Mouse (Mus musculus) hindbrain, embryonic 14.5 days (tissue): ENCODE measurements around the gene A730061H03Rik. TPM values are rescaled to one million over a fixed set of nuclear protein-coding genes. Genes with fewer than 3 reads are reported as not detected.

ENCODE experiments used
- ATAC-seq: fragments of 200-750 bp; cut with Nextera tagmentation; 2 replicates; pipeline ENCODE4 v1.8.0; 2017; ENCODE audit warnings: moderate number of reproducible peaks, mild to moderate bottlenecking, moderate TSS enrichment, moderate library complexity; ENCODE audit not compliant: low FRiP score
- DNase-seq: peaks from one replicate; pipeline ENCODE4 v3.0.0-alpha.2; 2015; ENCODE audit warnings: low spot score
- H3K27ac ChIP-seq: fragments of 300-500 bp; sonication (generic); 2 replicates; pipeline ENCODE4 v1.5.1; 2014; ENCODE audit warnings: mild to moderate bottlenecking, moderate library complexity
- H3K27me3 ChIP-seq: fragments of 300-500 bp; sonication (generic); 2 replicates; pipeline ENCODE4 v1.6.1; 2014; ENCODE audit warnings: mild to moderate bottlenecking, low read length, mixed read lengths; ENCODE audit not compliant: control insufficient read depth, insufficient read depth
- H3K36me3 ChIP-seq: fragments of 300-500 bp; sonication (generic); replicated peaks from 2 replicates; pipeline ENCODE4 v1.6.1; 2014; ENCODE audit not compliant: control insufficient read depth, insufficient read depth
- H3K4me1 ChIP-seq: fragments of 300-500 bp; sonication (generic); replicated peaks from 2 replicates; pipeline ENCODE4 v1.6.1; 2014; ENCODE audit warnings: antibody characterized with exemption, low read length, mixed read lengths; ENCODE audit not compliant: control insufficient read depth, insufficient read depth
- H3K4me2 ChIP-seq: fragments of 300-500 bp; sonication (generic); replicated peaks from 2 replicates; pipeline ENCODE4 v1.6.1; 2014; ENCODE audit warnings: mild to moderate bottlenecking, moderate library complexity
- H3K4me3 ChIP-seq: fragments of 300-500 bp; sonication (generic); replicated peaks from 2 replicates; pipeline ENCODE4 v1.5.1; 2014; ENCODE audit warnings: mild to moderate bottlenecking, low read length
- H3K9ac ChIP-seq: fragments of 300-500 bp; sonication (generic); 2 replicates; pipeline ENCODE4 v1.6.1; 2014
- H3K9me3 ChIP-seq: fragments of 300-500 bp; sonication (generic); 2 replicates; pipeline ENCODE4 v1.6.1; 2016; ENCODE audit warnings: low read length; ENCODE audit not compliant: control insufficient read depth
- WGBS: fragments of 180-500 bp; shearing (Covaris S2); extraction: QIAGEN DNeasy Blood & Tissue Kit; methylation state at CpG from one replicate; pipeline ENCODE4 v1.1.7; 2014; 5-methylcytosine and 5-hydroxymethylcytosine counted together
- polyA plus RNA-seq: library from polyadenylated mRNA; unstranded; fragments of >200 nt; fragmentation: Nextera tagmentation; extraction: Ambion mirVana; gene quantifications from 2 replicates; pipeline ENCODE4 v1.2.1, GENCODE M21; 2014

Gene A730061H03Rik
- polyA plus RNA-seq, 1 experiment from 2014 or later, result not detected

GRCm38 (mm10) chr14:55540067-55540786 lies 20.0 kb downstream of the A730061H03Rik start, which contains the start of gene Pck2:
Gene Pck2, plus strand, starts transcription at chr14:55540266.
- no peaks in the 10 kb centered on the region for H3K27me3 ChIP-seq
- H3K9me3 ChIP-seq, result no peaks in the 10 kb centered on the region
- H3K4me2 ChIP-seq, result peak within 1 kb of the TSS; percentile 94
- H3K4me1 ChIP-seq, result peaks cover 12% of the 10 kb centered on the region
- under 1% methylated on average over 32 of the region's 32 CpGs for WGBS
- H3K36me3 ChIP-seq, result 0 out of 2 replicates have a peak, but pooled peaks cover 5% of the 10 kb centered on the region
- peak within 1 kb of the TSS; percentile 59 for H3K4me3 ChIP-seq
- peak within 1 kb of the TSS; percentile 79 for H3K9ac ChIP-seq
- ATAC-seq (peak; percentile 85), DNase-seq (peak; percentile 69)
- peak within 1 kb of the TSS; percentile 72 for H3K27ac ChIP-seq

DNA sequence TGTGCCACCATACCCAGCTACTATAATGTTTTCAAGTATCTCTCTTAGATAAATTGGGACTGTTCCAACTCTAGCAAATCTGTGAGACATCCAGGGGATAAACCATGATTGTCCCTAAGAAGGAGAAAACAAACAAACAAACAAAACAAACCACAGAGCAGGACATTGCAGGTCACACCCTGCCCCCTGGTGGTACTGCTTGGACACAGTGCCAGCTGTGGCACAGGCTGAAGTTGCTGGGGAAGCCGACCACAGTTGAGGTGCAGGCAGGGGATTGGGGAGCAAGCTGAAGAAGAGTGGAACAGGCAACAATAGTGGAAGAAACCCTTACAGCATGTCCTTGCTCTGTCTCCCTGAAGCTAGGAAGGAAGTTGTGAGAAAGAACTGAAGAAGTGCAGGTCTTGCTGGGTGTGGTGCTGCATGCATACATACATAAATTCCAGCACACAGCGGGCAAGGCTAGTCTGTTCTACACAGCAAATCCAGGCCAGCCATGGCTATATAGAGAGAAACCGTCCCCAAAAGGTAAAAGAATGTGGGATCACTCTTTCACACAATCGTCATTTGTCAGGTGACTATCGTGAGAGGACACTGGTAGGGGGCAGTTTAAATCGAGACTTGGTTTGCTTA lies 24.0 kb downstream of the A730061H03Rik start:
- WGBS, result 59% methylated on average over 6 of the region's 6 CpGs

DNA sequence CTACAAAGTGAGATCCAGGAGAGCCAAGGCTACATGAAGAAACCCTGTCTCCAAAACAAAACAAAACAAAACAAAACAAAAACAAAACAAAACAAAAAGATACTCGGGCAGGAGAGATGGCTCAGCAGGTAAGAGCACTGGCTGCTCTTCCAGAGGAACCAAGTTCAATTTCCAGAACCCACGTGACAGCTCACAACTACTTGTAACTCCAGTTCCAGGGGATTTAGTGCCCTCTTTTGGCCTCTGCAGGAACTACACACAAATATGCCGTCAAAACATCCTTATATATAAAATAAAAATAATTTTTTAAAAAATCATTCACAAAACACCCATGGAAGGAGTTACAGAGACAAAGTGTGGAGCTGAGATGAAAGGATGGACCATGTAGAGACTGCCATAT lies 32.3 kb downstream of the A730061H03Rik start:
- WGBS, result 14% methylated on average over 3 of the region's 3 CpGs
- Histone ChIP-seq H3K4me1 (no peaks in the 10 kb centered on the region), H3K9me3 (no peaks in the 10 kb centered on the region), H3K27ac (no peak overlapping the region), H3K4me3 (no peak overlapping the region), H3K36me3 (no peaks in the 10 kb centered on the region), H3K9ac (no peak overlapping the region), H3K27me3 (no peaks in the 10 kb centered on the region), H3K4me2 (no peak overlapping the region)
- no peak for ATAC-seq
- peak; percentile 52 for DNase-seq

More for the DNA sequence above, 24.0 kb downstream of the A730061H03Rik start:
- ATAC-seq (no peak), DNase-seq (peak; percentile 60)
- Histone ChIP-seq H3K36me3 (no peaks in the 10 kb centered on the region), H3K9me3 (no peaks in the 10 kb centered on the region), H3K27me3 (no peaks in the 10 kb centered on the region), H3K27ac (no peak overlapping the region), H3K4me1 (peaks cover 9% of the 10 kb centered on the region), H3K4me2 (no peak overlapping the region), H3K4me3 (no peak overlapping the region), H3K9ac (no peak overlapping the region)

GRCm38 (mm10) chr14:55526674-55527073 lies 33.5 kb downstream of the A730061H03Rik start:
- no peak overlapping the region for H3K27ac ChIP-seq
- no peak for ATAC-seq
- H3K9ac ChIP-seq, result no peak overlapping the region
- H3K4me3 ChIP-seq, result no peak overlapping the region
- 0 out of 2 replicates have a peak, but pooled peaks cover under 1% of the 10 kb centered on the region for H3K27me3 ChIP-seq
- 85% methylated on average over 2 of the region's 2 CpGs for WGBS
- no peaks in the 10 kb centered on the region for H3K9me3 ChIP-seq
- H3K4me1 ChIP-seq, result no peaks in the 10 kb centered on the region
- no peak for DNase-seq
- H3K4me2 ChIP-seq, result no peak overlapping the region
- no peaks in the 10 kb centered on the region for H3K36me3 ChIP-seq

- Histone ChIP-seq H3K36me3 (no peaks in the 10 kb centered on the region), H3K9ac (no peak within 1 kb of the TSS), H3K4me3 (no peak within 1 kb of the TSS), H3K4me2 (no peak within 1 kb of the TSS), H3K27ac (no peak within 1 kb of the TSS), H3K4me1 (0 out of 2 replicates have a peak, but pooled peaks cover 6% of the 10 kb centered on the region), H3K27me3 (0 out of 2 replicates have a peak, but pooled peaks cover 4% of the 10 kb centered on the region), H3K9me3 (no peaks in the 10 kb centered on the region)
- no peak for DNase-seq
- no peak for ATAC-seq
- WGBS, result 52% methylated on average over 8 of the region's 8 CpGs
These were observed 35.4 kb downstream of the A730061H03Rik start, which contains the start of gene Nrl for GRCm38 (mm10) chr14:55524785-55525184. Gene Nrl, minus strand, starts transcription at chr14:55524981.

- Histone ChIP-seq H3K27me3 (0 out of 2 replicates have a peak, but pooled peaks cover 4% of the 10 kb centered on the region), H3K9me3 (no peaks in the 10 kb centered on the region), H3K4me1 (peaks cover 10% of the 10 kb centered on the region; the same call in 1 of the 2 replicates), H3K4me3 (no peak overlapping the region), H3K27ac (no peak overlapping the region), H3K4me2 (no peak overlapping the region), H3K9ac (no peak overlapping the region), H3K36me3 (no peaks in the 10 kb centered on the region)
- WGBS, result 53% methylated on average over 4 of the region's 4 CpGs
- ATAC-seq (no peak), DNase-seq (no peak)
These were observed 36.1 kb downstream of the A730061H03Rik start for GRCm38 (mm10) chr14:55524062-55524461.

DNA sequence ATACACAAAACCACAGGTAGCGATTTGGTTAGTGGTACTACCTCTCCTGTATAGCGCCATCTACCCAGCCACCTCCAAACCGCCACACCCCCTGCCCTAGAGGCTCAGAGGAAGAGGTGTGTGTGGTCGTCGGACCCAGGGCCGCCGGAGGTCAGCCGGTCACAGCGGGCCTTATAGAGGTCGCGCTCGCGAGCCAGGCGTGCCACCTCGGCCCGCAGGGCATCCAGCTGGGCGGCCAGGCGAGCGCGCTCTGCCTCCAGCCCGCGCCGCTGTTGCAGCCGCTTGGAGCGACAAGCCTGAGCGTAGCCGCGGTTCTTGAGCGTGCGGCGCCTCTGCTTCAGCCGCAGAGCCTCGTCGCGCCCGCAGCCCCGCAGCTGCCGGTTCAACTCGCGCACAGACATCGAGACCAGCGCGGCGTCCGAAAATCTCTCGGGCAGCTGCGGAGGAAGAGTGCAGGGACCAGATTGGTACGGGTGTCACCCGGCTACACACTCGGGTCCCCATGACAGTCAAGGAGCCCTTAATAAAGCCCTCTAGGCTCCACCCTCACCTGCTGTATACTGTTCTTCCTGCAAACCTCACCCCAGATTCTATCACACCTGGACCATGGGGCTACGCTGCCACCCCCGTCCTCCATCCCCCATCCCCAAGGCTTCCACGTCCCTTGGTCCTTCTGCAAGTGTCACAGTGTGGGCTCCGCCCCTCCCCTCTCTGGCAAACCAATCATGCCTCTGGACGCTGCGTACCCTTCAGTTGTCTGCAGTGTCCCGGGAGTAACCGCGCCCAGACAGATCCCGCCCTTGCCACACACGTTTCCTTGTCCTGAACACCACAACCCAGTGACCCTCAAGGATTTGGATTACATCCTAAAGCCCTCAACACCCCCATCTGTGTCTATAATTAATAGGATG lies 39.5 kb downstream of the A730061H03Rik start:
- peak overlapping the region; percentile 71 for H3K9ac ChIP-seq
- H3K27me3 ChIP-seq, result 0 out of 2 replicates have a peak, but pooled peaks cover 4% of the 10 kb centered on the region
- ATAC-seq (peak; percentile 71), DNase-seq (peak; percentile 39)
- H3K9me3 ChIP-seq, result no peaks in the 10 kb centered on the region
- H3K27ac ChIP-seq, result peak overlapping the region; percentile 84
- H3K4me2 ChIP-seq, result peak overlapping the region; percentile 92
- H3K36me3 ChIP-seq, result no peaks in the 10 kb centered on the region
- WGBS, result under 1% methylated on average over 61 of the region's 61 CpGs
- peaks cover 10% of the 10 kb centered on the region; the same call in 1 of the 2 replicates for H3K4me1 ChIP-seq
- H3K4me3 ChIP-seq, result peak overlapping the region; percentile 50

- no peaks in the 10 kb centered on the region for H3K36me3 ChIP-seq
- H3K4me3 ChIP-seq, result no peak overlapping the region
- H3K9ac ChIP-seq, result no peak overlapping the region
- WGBS, result 60% methylated on average over 4 of the region's 4 CpGs
- H3K4me2 ChIP-seq, result peak overlapping the region; percentile 7; the same call in 1 of the 2 replicates
- no peak for DNase-seq
- no peak for ATAC-seq
- 0 out of 2 replicates have a peak, but pooled peaks cover 4% of the 10 kb centered on the region for H3K27me3 ChIP-seq
- H3K4me1 ChIP-seq, result peaks cover 10% of the 10 kb centered on the region; the same call in 1 of the 2 replicates
- no peak overlapping the region for H3K27ac ChIP-seq
- no peaks in the 10 kb centered on the region for H3K9me3 ChIP-seq
These were observed 40.6 kb downstream of the A730061H03Rik start for GRCm38 (mm10) chr14:55519604-55520003.
